ENCODE assay signal across 9 mouse cellular contexts in the genomic region with DNA sequence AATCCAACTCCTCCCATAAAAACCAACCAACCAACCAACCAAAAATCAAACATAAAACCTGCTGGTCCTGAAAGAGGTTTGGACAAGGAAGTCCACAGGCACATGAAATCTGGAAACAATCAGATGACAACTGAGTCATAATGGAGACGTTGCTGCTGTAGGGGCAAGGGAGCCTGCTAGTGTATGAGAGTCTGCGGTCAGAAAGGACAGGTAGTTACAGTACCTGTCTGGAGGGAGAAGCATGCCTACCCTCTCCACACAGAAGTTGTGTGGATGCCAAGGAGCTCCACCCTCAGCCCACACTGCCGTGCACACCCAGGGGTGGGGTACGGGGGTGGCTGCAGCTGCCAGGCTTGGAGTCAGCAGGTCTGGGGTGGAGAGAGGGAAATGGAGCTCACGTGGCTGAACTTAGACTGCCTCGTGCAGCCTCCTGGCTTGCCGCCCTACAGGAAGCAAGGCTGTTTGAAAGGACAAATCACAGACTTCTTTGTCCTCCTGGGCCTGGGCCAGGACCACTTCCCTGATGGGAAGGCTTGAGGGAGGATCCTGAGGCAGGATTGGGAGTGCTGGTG. TPM values are rescaled to one million over a fixed set of nuclear protein-coding genes. Genes with fewer than 3 reads are reported as not detected.
A peak's percentile ranks its signal among the peaks of the same experiment; 100 is the strongest.
DNase-seq lines count a peak whose midpoint lies in the region; ATAC-seq and TF ChIP-seq lines count a peak whose summit lies in the region.
"Had no signal": no experiment of that assay in that cellular context is flagged by ENCODE, and none has a peak within 500 bp of the region (broad histone marks: within the 10 kb centered on the region; RNA-seq: fewer than 3 reads in every experiment).

No protein-coding gene starts in this region.

- no peaks in the 10 kb centered on the region for H3K36me3 ChIP-seq in ES-E14 (ENCODE audit: control insufficient read depth, insufficient read depth, low read length, poor library complexity, severe bottlenecking)
- no peaks in the 10 kb centered on the region for H3K36me3 ChIP-seq in hindbrain, embryonic 14.5 days (replicated peaks; ENCODE audit: control insufficient read depth, insufficient read depth)
- H3K36me3 ChIP-seq in lung, postnatal 0 days (ENCODE audit: insufficient read depth, low read length) = no peaks in the 10 kb centered on the region

- in situ Hi-C loops in ES-E14 (cut with MboI; ENCODE audit: low sequenced_read_pairs in 2 of 2, unreplicated experiment in 2 of 2) = no loop called here

- WGBS in hindbrain, embryonic 14.5 days = 52% methylated on average over 7 of the region's 7 CpGs
- 8% methylated on average over 7 of the region's 7 CpGs for WGBS in lung, postnatal 0 days

- H3K4me2 ChIP-seq in hindbrain, embryonic 14.5 days (replicated peaks) = no peak overlapping the region
- H3K4me2 ChIP-seq in lung, postnatal 0 days (replicated peaks; ENCODE audit: low read depth, low read length) = peak overlapping the region; percentile 29
- H3K4me2 ChIP-seq: midbrain, embryonic 12.5 days had no signal

- ATAC-seq in hindbrain, embryonic 14.5 days (ENCODE audit: low FRiP score) = no peak
- ATAC-seq in lung, postnatal 0 days = peak; percentile 96

- no peaks in the 10 kb centered on the region for H3K9me3 ChIP-seq in ES-E14 (ENCODE audit: control insufficient read depth, insufficient read depth, low read depth, low read length)
- no peaks in the 10 kb centered on the region for H3K9me3 ChIP-seq in hindbrain, embryonic 14.5 days (ENCODE audit: control insufficient read depth, low read length)
- no peaks in the 10 kb centered on the region for H3K9me3 ChIP-seq in lung, postnatal 0 days (ENCODE audit: low read length)
- H3K9me3 ChIP-seq: midbrain, embryonic 12.5 days had no signal

- no peak overlapping the region for H3K9ac ChIP-seq in ES-E14 (ENCODE audit: insufficient read depth, low read depth, low read length, poor library complexity, severe bottlenecking)
- no peak overlapping the region for H3K9ac ChIP-seq in hindbrain, embryonic 14.5 days
- H3K9ac ChIP-seq in lung, postnatal 0 days (replicated peaks; ENCODE audit: low read depth) = no peak overlapping the region
- H3K9ac ChIP-seq: midbrain, embryonic 12.5 days had no signal

- no peaks in the 10 kb centered on the region for H3K27me3 ChIP-seq in hindbrain, embryonic 14.5 days (ENCODE audit: control insufficient read depth, insufficient read depth, low read length)
- H3K27me3 ChIP-seq in lung, postnatal 0 days (replicated peaks; ENCODE audit: insufficient read depth, low read length) = no peaks in the 10 kb centered on the region
- H3K27me3 ChIP-seq: midbrain, embryonic 12.5 days had no signal

- no peak overlapping the region for H3K4me3 ChIP-seq in ES-E14 (ENCODE audit: insufficient read depth in 1 of 2, low read depth in 1 of 2, low read length in 2 of 2, poor library complexity in 1 of 2, severe bottlenecking in 1 of 2)
- no peak overlapping the region for H3K4me3 ChIP-seq in hindbrain, embryonic 14.5 days (replicated peaks; ENCODE audit: low read length)
- H3K4me3 ChIP-seq in lung, postnatal 0 days (ENCODE audit: low read depth, low read length) = no peak overlapping the region
- H3K4me3 ChIP-seq: midbrain, embryonic 12.5 days had no signal

- H3K27ac ChIP-seq in ES-E14 (ENCODE audit: insufficient read depth, low read depth, low read length, poor library complexity, severe bottlenecking) = no peak overlapping the region
- no peak overlapping the region for H3K27ac ChIP-seq in hindbrain, embryonic 14.5 days
- peak overlapping the region; percentile 93 for H3K27ac ChIP-seq in lung, postnatal 0 days (ENCODE audit: low read length)
- H3K27ac ChIP-seq: midbrain, embryonic 12.5 days had no signal

- peak; percentile 93; the same call in 1 of the 2 replicates for TF ChIP-seq EP300 in lung, postnatal 0 days (IDR thresholded peaks at IDR 0.05)

- no peak; the same call in 1 of the 2 replicates for TF ChIP-seq CTCF in lung, postnatal 0 days (IDR thresholded peaks at IDR 0.05)

- no peak for DNase-seq in ES-E14 (ENCODE audit: low read depth, low spot score)
- DNase-seq in adrenal gland, postnatal 10 days = peak; percentile 93
- peak; percentile 56 to 84 for DNase-seq in frontal cortex, postnatal 14 days (ENCODE audit: low spot score in 2 of 2)
- peak; percentile 39 for DNase-seq in hindbrain, embryonic 14.5 days (ENCODE audit: low spot score)
- DNase-seq in layer of hippocampus, postnatal 25 days (ENCODE audit: extremely low spot score in 1 of 2, low spot score in 1 of 2) = peak; percentile 60
- peak; percentile 98 for DNase-seq in lung, postnatal 0 days (ENCODE audit: low spot score)
- DNase-seq in spleen, adult 18-20 months = peak; percentile 41 to 50
- DNase-seq in embryo, embryonic 11 days = no peak

- peaks cover 2 to 10% of the 10 kb centered on the region in 2 experiments; a peak in 1 of 4 replicates for H3K4me1 ChIP-seq in ES-E14 (ENCODE audit: control insufficient read depth in 2 of 2, insufficient read depth in 2 of 2, low read length in 2 of 2, poor library complexity in 1 of 2)
- H3K4me1 ChIP-seq in hindbrain, embryonic 14.5 days (replicated peaks; ENCODE audit: control insufficient read depth, insufficient read depth, low read length) = 0 out of 2 replicates have a peak, but pooled peaks cover 4% of the 10 kb centered on the region
- peaks cover 15% of the 10 kb centered on the region; the same call in 1 of the 2 replicates for H3K4me1 ChIP-seq in lung, postnatal 0 days (ENCODE audit: insufficient read depth, low read depth, low read length)

TF ChIP-seq in ES-E14, 5 proteins besides CTCF, POLR2A, EP300 and RAD21:
- 0 out of 2 replicates have a peak, but pooled peaks have one; percentile 51 for TF ChIP-seq ZNF384 (IDR thresholded peaks at IDR 0.05; ENCODE audit: low read depth, low read length)
- TF ChIP-seq CHD2 (IDR thresholded peaks at IDR 0.05; ENCODE audit: low read depth, low read length) = no peak
- no peak for TF ChIP-seq HCFC1 (IDR thresholded peaks at IDR 0.05; ENCODE audit: borderline replicate concordance, insufficient read depth, low read length)
- TF ChIP-seq MAFK (IDR thresholded peaks at IDR 0.05; ENCODE audit: insufficient read depth, low read depth, low read length) = no peak
- TF ChIP-seq ZC3H11A (IDR thresholded peaks at IDR 0.05; ENCODE audit: borderline replicate concordance, low read depth, low read length) = no peak

RNA-seq across cellular contexts. Expression of gene Ap5s1, which starts 2.4 kb away (rescaled TPM):
- total RNA-seq in ES-E14 (2012; rRNA removed) = 7.9 and 8.7 TPM in 2 replicates
- total RNA-seq in adrenal gland, postnatal 10 days (2021) = 10 to 100 TPM; 16.9 to 25.8 TPM
- 32.1 and 39.7 TPM in 2 replicates for polyA plus RNA-seq in hindbrain, embryonic 14.5 days (2014; fragmentation: Nextera tagmentation; extraction: Ambion mirVana)
- total RNA-seq in layer of hippocampus, postnatal 25 days (2021) = 10 to 100 TPM; 23.8 to 27.3 TPM
- polyA plus RNA-seq in lung, postnatal 0 days (2015; fragmentation: Nextera tagmentation; extraction: Ambion mirVana) = 27.9 and 28.0 TPM in 2 replicates

RNA-seq across cellular contexts. Expression of gene Spef1, which starts 17.4 kb away (rescaled TPM):
- total RNA-seq in ES-E14 (2012; rRNA removed) = 1.5 and 1.6 TPM in 2 replicates
- 10 to 100 TPM in 1 of 2 experiments, 1 to 10 TPM in 1; 7.4 to 10.5 TPM for total RNA-seq in adrenal gland, postnatal 10 days (2021)
- 11.5 and 11.8 TPM in 2 replicates for polyA plus RNA-seq in hindbrain, embryonic 14.5 days (2014; fragmentation: Nextera tagmentation; extraction: Ambion mirVana)
- 10 to 100 TPM; 11.2 to 12.4 TPM for total RNA-seq in layer of hippocampus, postnatal 25 days (2021)
- 12.2 TPM in 2 replicates for polyA plus RNA-seq in lung, postnatal 0 days (2015; fragmentation: Nextera tagmentation; extraction: Ambion mirVana)

RNA-seq across cellular contexts. Expression of gene Cdc25b, which starts 17.7 kb away (rescaled TPM):
- 9.7 and 16.4 TPM in 2 replicates for total RNA-seq in ES-E14 (2012; rRNA removed)
- 10 to 100 TPM; 13.6 to 22.4 TPM for total RNA-seq in adrenal gland, postnatal 10 days (2021)
- 26.9 and 27.6 TPM in 2 replicates for polyA plus RNA-seq in hindbrain, embryonic 14.5 days (2014; fragmentation: Nextera tagmentation; extraction: Ambion mirVana)
- total RNA-seq in layer of hippocampus, postnatal 25 days (2021) = 10 to 100 TPM; 15.4 to 26.6 TPM
- polyA plus RNA-seq in lung, postnatal 0 days (2015; fragmentation: Nextera tagmentation; extraction: Ambion mirVana) = 36.5 and 38.7 TPM in 2 replicates

RNA-seq across cellular contexts. Expression of gene Cenpb, which starts 24.6 kb away (rescaled TPM):
- 30.0 and 38.5 TPM in 2 replicates for total RNA-seq in ES-E14 (2012; rRNA removed)
- 10 to 100 TPM; 76.2 to 86.6 TPM for total RNA-seq in adrenal gland, postnatal 10 days (2021)
- polyA plus RNA-seq in hindbrain, embryonic 14.5 days (2014; fragmentation: Nextera tagmentation; extraction: Ambion mirVana) = 9.3 and 10.3 TPM in 2 replicates
- total RNA-seq in layer of hippocampus, postnatal 25 days (2021) = 10 to 100 TPM; 84.8 to 92.4 TPM
- 13.2 and 14.9 TPM in 2 replicates for polyA plus RNA-seq in lung, postnatal 0 days (2015; fragmentation: Nextera tagmentation; extraction: Ambion mirVana)

RNA-seq across cellular contexts. Expression of gene Mavs, which starts 29.4 kb away (rescaled TPM):
- total RNA-seq in ES-E14 (2012; rRNA removed) = 11.4 and 12.7 TPM in 2 replicates
- 10 to 100 TPM; 36.2 to 46.4 TPM for total RNA-seq in adrenal gland, postnatal 10 days (2021)
- polyA plus RNA-seq in hindbrain, embryonic 14.5 days (2014; fragmentation: Nextera tagmentation; extraction: Ambion mirVana) = 5.8 and 7.7 TPM in 2 replicates
- 1 to 10 TPM; 6.8 to 7.8 TPM for total RNA-seq in layer of hippocampus, postnatal 25 days (2021)
- polyA plus RNA-seq in lung, postnatal 0 days (2015; fragmentation: Nextera tagmentation; extraction: Ambion mirVana) = 14.1 and 14.4 TPM in 2 replicates

Comparison
In these comparisons a context has a peak if more than half of its experiments do, and no peak if none do; other contexts are left out.
1. DNase-seq: peak in adrenal gland, postnatal 10 days (single experiment), frontal cortex, postnatal 14 days (2 of 2), hindbrain, embryonic 14.5 days (single experiment), layer of hippocampus, postnatal 25 days (2 of 2), lung, postnatal 0 days (single experiment) and spleen, adult 18-20 months (2 of 2); none in ES-E14 (single experiment) and embryo, embryonic 11 days (single experiment).